Mouse (Mus musculus) layer of hippocampus, adult 9-11 months (tissue): Measurements from ENCODE around the gene Pidd1.

Experiments used
- DNase-seq: peaks from one replicate; pipeline ENCODE4 v3.0.0; 2022

Gene Pidd1

GRCm38 (mm10) chr7:141435129-141435855, 8.5 kb downstream of the Pidd1 start:
- DNase-seq: no peak

DNA sequence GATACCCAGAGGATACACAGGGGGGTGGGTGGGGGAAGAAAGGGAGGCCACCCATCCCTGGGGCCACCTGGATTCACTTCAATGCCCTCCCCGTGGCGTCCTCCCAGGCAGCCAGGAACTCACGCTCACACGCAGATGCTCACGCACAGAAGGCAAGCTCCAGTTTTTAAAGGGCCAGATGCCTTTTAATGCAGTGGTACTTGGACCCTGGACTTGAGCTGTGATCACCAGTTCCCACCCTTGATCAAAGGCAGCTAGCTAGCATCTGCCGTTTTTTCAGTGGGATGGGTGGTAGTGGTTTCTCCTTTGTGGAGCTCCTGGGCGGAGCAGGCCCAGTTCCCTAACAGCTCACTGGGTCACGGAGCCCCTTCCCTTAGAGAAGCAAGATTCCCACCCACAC, 9.4 kb downstream of the Pidd1 start:
- DNase-seq: no peak

DNA sequence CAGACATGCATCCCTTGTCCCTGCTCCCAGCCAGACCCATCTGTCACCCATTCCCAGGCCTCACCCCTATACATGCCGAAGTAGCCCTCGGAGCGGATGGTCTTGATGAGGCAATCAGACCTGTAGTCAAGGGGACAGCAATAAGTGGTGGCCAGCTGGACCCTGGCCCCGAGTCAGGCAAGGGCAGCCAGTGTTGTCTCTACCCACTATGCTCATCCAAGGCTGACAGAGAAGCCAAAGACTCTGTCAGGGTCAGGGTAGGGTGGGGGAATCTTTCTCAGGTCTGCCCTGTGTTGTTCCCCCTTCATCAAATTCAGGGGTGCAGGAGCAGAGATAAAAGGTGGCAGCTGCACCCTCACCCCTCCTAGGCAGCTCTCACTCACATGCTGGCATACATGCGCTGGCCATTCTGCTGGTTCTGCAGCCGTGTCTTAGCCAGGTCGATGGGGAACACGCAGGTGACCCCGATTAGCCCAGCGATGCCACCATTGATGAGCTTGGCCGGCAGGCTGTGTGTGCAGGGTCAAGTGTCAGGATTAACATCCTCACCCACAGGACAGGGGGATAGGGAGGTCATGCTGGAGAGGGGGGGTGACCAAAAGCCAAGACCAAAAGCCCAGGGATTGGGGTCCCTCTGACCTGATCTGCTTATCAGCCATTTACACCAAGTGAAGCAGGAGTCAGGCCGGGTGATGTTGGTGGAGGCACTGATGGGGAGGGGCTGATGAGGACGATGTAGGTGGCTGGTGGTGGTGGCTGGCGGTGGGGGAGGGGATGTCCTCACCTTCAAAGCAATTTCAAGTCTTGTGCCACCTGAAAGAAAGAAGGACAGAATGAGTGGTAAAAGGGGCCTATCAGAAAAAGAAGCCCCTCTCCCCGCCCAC, 10.1 kb downstream of the Pidd1 start:
- no peak for DNase-seq

DNA sequence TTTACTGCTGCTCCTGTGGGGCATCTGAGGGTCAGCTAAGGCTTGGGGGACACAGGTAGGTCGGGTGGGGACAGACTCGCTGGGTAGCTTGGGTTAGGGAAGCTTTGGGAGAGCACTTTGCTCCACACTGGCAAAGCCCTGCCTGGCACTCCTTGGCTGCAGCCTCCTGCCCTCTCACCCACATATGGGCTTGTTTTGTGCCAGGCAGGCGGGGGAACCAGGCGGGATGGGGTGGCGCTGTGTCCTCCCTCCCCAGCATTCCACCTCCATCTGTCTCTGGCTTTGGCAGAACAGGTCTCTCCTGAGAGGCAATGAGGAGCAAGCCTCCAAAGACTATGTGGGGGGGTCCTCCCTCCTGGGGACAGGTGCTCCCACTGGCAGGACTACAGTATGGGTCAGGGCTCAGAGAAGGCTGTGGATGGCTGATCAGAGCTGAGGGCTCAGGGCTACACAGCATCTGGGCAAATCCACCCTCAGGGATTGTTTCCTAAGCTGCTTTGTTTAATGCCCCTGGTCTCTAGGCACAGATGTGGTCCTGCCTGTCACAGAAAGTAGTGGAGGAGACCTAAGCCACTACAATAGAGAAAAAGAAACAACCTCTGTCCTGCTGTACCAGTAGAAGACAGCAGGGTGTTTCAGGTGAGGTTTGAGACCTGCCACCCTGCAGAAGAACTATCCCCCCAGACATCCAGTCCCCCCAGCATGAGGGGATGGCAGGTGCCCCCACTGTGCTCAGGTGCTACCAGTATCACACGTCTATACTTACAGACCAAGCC, 10.9 kb downstream of the Pidd1 start:
- DNase-seq: no peak

GRCm38 (mm10) chr7:141432186-141432611, 11.6 kb downstream of the Pidd1 start:
- DNase-seq: no peak

DNA sequence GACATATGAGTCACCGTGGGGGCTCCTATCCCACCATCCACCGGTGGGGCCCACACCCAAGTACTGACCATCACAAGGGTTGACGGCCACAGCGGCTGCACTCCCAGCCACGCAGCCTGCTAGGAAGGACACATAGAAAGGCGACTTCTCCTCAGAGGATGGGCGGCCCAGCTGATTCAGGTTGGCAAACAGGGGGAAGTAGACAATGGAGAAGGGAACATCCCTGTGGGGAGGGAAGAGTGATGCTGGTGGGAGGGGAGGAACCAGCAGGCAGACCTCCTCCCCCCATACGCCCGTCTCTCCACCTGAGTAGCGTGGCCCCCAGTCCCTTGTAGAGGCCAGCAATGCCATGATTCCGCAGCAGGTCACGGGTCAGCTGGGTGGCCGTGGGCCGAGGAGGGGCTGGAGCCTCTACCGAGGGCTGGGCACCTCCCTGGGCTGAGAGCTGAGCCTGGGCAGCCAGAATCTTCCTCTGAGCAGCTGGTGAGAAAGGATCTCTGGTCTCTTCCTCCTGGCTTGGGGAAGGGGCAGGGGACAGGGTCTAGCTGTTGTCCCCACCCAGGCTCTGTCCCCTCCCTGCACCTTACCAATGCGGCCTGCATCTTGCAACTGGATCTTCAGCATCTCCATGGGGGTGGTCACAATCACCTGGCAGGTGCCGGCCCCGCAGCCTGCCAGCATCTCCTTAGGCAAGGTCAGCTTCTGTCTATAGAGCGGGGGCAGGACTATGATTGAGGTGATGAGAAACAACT, 12.2 kb downstream of the Pidd1 start:
- no peak for DNase-seq

DNA sequence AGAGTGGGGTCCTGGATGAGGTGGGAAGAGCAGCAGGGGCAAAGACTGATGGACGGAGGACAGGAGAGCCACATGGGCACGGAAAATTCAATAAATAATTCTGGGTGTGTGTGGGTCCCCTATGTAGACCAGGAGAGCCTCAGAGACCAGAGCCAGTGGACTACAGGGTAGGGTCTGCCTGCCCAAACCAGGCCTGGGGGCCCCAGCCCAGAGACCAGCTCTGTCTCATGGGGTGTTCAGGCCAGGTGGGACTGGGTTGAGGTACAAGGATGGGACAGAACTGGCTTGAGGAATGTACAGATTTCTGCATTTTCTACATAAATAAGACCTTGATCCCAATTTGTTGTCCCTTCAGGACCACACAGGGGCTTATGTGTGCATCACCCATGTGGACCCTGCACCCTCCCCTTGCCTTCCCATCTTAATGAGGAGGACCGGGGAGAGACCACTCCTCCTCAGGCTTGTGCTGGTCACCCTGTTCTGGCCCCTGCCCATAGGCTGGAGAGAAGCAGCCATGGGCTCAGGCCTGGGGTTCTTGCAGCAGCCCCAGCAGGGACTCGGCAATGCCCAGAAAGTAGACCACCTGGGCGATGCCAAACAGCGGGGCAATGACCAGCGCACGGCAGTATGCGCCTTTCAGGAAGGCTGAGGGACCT, 13.1 kb downstream of the Pidd1 start:
- DNase-seq: no peak

DNA sequence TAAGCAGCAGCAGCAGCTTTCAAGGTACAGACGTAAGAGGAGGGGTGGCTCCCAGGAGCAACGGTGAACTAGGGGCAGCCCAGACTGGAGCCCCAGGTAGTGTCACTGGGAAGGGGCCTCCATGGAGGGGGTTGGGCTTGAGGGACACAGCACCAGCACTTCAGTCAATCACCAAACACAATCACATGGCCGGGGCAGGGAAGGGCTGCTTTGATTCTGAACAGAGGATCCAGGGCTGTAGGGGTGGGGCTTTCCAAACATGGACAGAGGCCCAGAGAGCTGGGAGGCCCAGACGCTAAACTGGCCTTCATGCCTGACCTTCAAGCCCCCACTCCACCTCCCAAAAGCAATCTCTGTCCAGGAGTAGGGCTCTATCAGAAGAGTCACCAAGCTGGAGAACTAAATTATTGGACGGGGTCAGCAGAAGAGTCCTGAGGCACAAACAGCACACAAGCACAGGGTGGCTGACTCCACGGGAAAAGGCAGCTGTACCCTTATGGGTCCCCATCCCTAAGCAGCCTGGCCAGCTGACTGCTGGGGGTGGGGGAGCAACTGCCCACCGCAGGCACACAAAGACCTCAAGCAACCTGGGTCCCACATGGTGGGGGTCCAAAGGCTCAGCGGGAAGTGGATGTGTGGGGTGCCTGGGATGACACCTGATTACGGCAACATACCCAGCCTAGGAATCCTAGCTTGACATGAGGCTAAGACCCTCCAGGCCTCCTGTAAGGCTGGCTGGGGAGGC, 13.8 kb downstream of the Pidd1 start:
- DNase-seq: no peak

GRCm38 (mm10) chr7:141429310-141429709, 14.5 kb downstream of the Pidd1 start, which contains the start of gene Cend1:
Gene Cend1 (minus strand): TSS chr7:141429491.
- peak; percentile 94 for DNase-seq

- DNase-seq: no peak
Observed at GRCm38 (mm10) chr7:141428701-141429100, 15.1 kb downstream of the Pidd1 start.

DNA sequence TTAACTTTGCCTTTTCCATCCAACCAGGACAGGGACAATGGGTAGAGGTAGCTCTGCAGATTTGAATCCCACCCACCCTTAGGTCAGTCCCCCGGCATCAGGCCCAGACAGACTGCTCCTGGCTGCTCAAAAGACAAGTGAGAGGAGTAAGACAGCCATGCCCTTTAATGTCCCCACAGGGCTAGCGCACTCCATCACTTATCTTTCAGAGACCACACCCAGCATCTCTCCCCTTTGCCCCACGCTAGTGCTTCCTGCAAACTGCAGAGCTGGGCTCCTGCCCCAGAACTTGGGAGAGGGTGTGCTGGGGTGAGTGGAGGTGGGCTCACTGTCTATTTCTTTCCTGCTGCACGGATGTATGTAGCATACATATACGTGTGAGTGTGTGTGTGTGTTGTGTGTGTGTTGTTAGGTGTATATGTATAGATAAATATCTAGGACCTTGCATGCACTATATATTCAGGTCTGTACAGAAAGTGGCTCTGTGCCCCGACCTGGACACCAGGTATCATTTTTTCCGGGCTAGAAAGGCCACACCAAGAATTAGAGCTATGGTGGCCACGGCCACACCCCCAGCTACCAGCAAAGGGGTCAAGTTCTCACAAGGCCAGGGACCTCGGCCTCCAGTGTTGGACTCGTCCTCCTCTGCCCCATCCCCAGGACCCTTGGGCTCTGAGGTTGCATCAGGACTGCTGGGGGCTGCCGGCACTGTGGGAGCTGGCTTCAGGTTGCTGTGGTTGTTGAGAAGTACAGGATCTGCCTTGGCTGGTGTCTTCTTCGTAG, 16.7 kb downstream of the Pidd1 start:
- no peak for DNase-seq

DNA sequence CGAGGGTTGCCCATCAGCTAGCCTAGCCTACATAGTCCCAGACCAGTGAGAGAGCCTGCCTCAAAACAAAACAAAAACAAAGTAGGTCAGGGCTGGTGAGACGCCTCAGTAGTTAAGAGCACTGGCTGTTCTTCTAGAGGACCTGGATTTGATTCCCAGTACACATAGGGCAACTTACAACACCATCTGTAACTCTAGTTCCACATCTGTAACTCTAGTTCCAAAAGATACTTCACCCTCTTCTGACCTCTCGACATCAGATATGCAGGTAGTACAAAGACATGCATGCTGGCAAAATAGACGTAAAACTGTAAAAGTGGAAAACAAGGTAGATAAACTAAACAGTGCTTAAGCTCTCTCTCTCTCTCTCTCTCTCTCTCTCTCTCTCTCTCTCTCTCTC, 20.0 kb downstream of the Pidd1 start:
- DNase-seq: no peak

DNA sequence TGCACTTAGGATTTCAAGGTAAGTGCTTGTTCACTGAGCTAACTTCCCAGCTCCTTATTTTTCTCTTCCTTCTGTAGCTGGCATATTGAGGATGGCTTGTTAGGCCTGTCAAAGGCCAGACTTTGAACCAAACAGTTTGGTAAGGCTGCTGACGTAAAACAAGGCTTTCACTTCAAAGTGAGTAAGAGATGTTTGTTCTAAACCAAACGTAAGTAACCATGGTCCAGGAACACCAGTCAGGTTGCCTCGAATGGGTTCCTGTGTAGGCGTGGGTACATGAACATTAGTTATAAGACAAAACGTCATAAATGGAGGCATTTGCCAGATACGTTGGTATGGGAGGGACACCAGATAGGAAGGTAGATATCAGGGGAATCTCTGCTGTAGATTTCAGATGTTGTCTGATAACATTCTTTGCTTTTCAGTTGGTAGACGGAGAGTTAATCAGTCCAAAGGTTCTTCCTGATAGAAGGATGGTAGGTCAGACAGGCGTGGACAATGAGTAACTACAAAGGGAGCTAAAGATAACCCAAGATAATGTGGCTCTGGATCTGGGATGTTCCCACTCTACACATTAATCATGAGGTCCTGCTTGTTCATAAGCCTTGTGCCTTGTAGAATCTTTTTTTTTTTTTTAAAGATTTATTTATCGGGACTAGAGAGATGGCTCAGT, 23.7 kb downstream of the Pidd1 start:
- no peak for DNase-seq

DNA sequence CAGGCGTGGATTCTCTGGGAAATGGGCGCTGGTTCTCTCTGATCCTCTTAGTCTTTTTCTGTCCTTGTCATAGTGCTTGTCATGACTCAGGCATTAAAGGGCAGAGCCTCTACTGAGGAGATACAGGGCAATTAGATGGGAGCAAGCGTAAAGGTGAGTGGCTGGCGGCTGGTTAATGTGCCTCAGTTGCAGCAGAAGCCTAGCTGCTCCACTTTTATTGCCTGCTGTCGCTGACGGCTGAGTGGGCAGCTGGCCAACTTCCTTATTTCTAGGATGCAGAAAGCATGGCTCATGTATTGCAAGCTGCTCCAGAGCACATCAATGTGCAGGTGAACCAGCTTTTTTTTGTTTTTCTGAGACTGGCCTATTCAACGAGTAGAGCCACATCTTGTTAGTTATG, 24.9 kb downstream of the Pidd1 start:
- DNase-seq: no peak

- no peak for DNase-seq
Observed at GRCm38 (mm10) chr7:141417731-141418681, 25.8 kb downstream of the Pidd1 start.

GRCm38 (mm10) chr7:141416144-141416841, 27.5 kb downstream of the Pidd1 start:
- no peak for DNase-seq

DNA sequence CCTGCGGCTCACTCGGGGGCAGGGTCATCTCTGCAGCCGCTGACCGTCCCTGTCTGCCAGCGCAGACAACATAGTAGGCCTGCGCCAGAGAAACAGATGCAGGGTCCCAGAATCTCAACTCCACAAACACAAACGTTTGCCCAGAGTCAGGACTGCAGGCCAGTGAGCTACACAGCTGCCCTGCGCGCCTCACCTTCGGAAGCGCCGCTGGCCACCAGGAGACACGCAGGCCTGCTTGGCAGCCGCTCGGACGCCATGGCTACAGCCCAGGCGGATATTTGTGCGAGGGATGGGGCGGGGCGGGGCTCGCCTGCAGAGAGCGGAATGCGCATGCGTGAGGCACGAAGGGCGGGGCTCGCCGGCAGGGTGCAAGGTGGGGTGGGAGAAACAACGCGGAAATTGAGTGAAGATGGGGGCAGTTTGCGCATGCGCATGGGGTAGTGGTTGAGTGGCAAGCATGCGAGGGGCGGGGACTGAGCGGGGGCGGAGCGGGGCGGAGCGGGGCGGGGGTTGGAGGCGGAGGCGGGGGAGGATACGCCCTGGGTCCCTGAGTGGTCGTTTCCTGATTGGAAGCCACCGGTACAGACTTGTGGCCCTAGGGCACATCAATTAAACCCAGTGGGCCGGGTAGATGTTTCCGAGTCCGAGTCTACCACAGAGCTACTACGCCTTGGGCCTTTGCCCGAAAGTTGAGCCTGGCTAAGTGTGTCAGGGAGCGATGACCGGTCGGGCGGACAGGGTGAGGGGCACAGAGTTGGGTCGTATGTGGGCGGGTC, 29.8 kb downstream of the Pidd1 start, which contains the start of gene Gatd1:
Gatd1 (minus strand) TSS at position 328 of the 776 bp plus-strand sequence.
- DNase-seq: peak; percentile 98
